Mouse (Mus musculus) monocyte, adult 5-6 weeks (primary cell): ENCODE measurements at regions not wholly inside any gene's neighbourhood (a gene's known extent, or its start where the extent isn't known, plus 50 kb on each side); places are given as distances from the start of the nearest gene placed in this dataset.

ENCODE experiments used
- ATAC-seq: fragments of 153-309, 156-312 bp; replicated peaks from 2 replicates; pipeline ENCODE4 v1.8.0; 2017; ENCODE audit warnings: mild to moderate bottlenecking; ENCODE audit not compliant: low TSS enrichment, insufficient number of reproducible peaks, severe bottlenecking, poor library complexity, low FRiP score

GRCm38 (mm10) chr2:117010942-117011341, 110.2 kb upstream of the Spred1 start:
- no peak for ATAC-seq

DNA sequence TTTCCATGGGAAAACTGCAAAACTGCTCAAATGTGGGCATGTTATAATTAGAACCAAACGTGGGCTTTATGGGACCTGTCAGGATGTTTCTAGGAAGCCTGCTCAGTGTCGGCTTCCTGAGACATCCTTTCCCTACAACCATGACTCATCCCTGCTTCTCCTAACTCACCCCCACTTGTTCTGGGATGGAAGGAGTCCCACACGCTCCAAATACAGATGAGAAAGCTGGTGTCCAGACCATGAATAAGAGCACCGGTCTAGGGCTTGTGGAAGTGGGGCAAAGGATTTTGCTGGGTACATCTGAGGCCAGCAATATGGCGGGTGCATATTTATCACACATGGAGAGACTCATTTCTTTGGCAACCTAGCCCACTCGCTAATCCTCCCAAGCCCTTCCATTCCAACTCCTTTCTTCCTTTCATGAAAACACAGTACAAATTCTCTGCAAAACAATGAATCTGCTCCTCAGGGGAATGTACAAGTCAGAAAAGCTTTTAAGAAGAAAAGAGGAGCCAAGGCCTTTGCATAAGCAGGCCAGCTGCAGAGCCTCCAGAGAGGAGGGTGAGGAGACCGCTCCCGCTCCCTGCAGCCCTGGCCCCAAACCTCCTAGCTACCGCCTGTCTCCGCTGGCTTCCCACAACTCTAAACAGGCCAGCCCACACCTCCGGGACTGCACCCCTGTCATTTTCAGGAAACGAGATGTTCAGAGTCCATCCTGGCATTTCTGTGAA, 103.1 kb upstream of the Spred1 start:
- no peak for ATAC-seq

- peak; percentile 70 for ATAC-seq
Observed at GRCm38 (mm10) chr2:117018917-117019538, 102.1 kb upstream of the Spred1 start.

DNA sequence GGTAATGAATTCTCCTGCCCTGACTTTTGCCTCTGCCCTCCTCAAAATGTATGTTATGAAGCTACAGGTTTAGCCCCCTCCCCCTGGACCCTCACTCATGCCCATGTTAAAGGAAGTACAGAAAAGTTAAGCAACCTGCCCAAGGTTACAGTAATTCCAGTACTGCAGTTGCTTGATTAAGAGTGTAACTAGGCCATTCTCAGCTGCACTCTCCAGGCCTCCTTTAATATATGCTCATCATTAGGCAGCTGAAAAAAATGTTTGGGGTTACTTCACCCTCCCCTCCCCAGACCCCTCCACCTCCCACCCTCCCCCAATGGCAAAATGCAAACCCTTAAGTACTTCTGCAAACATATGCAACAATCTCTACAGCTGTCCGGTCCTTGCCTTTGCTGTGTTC, 101.6 kb upstream of the Spred1 start:
- no peak for ATAC-seq

DNA sequence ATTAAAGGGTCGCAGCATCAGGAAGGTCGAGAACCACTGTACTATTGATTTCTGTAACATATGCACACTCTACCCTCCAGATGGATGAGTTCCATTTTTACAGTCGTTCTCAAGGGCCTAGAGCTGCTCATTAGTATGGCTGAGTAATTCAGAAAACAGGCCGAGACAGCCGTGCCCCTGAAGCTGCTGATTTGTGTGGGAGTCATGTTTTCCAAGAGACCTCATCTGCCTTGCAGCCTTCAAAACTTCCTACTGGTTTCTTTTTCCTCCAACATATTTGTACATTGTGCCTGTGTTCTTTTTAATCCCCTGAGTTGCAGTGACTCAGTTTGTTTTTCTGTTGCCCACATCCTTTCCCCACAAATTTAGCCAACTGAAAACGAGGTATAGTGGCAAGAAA, 99.4 kb upstream of the Spred1 start:
- ATAC-seq = no peak

DNA sequence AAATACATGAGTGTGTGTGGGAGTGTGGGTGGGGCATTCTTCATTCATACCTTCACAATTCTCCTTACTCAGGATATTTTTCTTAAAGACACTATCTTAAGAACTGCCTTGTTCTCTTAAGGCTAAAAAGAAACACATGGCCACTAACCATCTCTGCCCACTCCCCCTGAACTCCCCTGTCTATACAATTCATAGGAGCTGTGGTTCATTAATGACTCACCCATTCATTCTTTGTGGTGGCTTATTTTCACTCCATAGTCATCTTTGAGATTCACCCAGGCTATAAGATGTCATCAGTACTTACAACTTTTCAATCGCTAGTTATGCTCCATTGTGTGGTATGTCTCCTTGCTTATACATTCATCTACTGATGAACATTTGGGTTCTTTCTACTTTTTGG, 97.7 kb upstream of the Spred1 start:
- ATAC-seq = no peak

GRCm38 (mm10) chr2:117027071-117027470, 94.1 kb upstream of the Spred1 start:
- no peak for ATAC-seq

DNA sequence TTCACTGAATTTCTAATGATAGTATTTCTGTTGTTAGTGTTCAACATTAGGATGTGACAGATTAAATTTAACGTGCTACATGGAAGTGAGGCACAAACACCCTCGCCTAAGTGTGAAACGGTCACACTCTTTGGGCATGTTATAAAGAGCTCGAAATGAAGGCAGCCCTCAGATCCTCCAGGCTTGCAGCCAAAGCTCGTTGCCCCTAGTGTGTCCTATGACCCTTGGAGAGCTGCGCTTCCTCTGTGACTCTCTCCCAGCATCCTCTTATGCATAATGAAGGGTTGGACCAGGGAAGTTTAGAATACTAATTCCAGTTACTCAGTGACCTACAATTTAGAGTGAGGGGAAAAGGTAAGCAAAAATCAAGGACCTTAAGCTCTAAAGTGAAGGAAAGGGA, 92.4 kb upstream of the Spred1 start:
- ATAC-seq = no peak

DNA sequence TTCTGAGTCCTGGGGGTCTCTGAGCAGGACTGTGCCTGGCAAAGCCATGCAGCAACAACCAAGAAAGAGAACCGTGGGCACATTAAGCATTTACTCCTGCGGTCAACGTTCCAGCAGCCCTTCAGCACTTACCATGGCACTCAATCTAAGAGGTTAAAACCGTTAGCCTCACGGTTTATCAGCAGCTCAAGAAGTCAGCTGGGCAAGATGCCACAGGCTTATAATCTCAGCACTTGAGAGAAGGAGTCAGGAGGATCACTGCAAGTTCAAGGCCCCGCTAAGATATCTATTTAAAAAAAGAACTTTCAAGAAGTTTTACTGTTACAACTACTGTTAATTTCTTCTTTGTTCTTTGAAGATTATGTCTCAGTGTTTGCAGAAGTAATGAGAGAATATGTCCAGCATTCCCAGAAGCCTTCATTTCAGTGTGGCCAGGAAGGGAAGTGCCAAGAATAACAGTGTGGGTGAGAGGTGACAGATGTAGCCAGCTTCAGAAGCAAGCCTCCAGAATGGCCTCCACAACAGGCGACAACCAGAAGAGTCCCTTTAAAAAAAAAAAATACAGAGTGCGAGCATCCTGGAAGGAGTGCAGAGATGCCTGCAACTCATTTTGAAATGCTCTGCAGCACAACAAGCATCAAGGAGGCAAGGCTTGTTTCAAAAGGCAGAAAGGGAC, 84.8 kb upstream of the Spred1 start:
- ATAC-seq = no peak

- ATAC-seq = no peak
Observed at GRCm38 (mm10) chr2:117040211-117040610, 81.0 kb upstream of the Spred1 start.

DNA sequence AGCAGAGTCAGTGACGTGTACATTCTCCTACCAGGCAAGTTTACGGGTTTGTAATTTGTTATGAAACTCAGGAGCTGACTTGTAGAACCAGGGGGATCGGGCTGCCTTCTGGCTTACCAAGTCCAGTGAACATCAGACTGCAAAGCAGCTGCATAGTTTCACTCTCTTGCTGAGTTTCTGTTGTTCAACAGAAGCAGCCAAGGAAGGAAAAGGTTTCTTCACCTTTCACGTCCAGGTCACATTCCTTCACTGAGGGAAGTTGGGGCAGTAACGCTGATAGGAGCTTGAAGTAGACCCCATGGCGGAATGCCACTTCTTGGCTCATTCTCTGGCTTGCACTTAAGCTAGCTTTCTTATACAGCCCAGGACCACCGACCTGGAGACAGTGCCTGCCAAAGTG, 77.3 kb upstream of the Spred1 start:
- ATAC-seq = no peak

DNA sequence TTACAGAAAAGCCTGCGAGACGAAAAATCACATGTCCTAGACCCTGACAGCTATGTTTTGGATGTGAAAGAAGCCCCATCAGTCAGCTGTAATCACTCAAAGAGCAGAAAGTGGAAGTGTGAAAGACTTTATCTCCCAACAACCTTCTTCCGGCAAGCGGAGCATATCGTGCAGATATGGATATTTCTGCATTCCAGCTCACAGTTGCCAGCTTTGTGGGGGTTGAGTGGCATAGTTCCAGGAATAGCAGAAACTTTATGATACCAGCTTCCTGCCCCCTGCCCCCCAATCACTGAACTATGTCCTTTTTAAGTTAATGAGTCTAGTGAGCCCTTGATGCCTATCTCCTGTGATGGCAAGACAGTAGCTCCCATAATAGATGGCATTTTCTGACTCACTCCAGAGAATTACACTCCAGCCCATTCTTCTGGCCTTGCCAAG, 72.9 kb upstream of the Spred1 start:
- ATAC-seq = no peak

- ATAC-seq = no peak
Observed at GRCm38 (mm10) chr2:117050061-117050460, 71.1 kb upstream of the Spred1 start.

GRCm38 (mm10) chr2:117064126-117064525, 57.0 kb upstream of the Spred1 start:
- no peak for ATAC-seq

GRCm38 (mm10) chr2:117070348-117070747, 50.8 kb upstream of the Spred1 start:
- ATAC-seq = no peak

- no peak for ATAC-seq
Observed at GRCm38 (mm10) chr2:117071098-117071497, 50.1 kb upstream of the Spred1 start.
